Mouse (Mus musculus) heart, postnatal 0 days (tissue): ENCODE measurements around the gene Phactr1.

Source experiments
- CTCF ChIP-seq: IDR thresholded peaks from 2 replicates; pipeline ENCODE4 v1.5.1; 2016; ENCODE audit warnings: antibody characterized with exemption, control low read depth, low read depth
- EP300 ChIP-seq: IDR thresholded peaks from 2 replicates; pipeline ENCODE4 v1.6.1; 2016; ENCODE audit warnings: antibody characterized with exemption, low read depth

DNA sequence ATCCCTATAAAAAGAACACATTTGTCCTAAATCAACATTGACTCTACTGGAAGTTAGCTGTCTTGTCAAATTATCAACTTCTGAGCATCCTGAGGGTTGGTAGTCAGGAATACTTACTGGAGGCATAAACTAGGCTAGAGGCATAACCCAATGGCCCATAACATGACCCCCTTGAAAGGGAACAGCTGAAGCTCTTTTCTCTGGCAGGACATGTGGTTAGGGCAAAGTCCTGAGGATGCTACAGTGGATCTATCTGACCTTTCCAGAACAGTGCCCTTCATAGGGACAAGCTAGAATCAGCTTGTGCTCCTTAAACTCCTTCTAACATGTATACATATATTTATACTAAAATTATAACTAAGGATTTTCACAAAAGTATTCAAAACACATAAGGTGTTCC is 61.8 kb downstream of the Phactr1 start:
- no peak for TF ChIP-seq CTCF
- TF ChIP-seq EP300, result no peak
